In genomic region chr19:36815396-36816271, GRCm38 (mm10) we compare ENCODE assay signal across 8 mouse cellular contexts. TPM values are rescaled to one million over a fixed set of nuclear protein-coding genes. Genes with fewer than 3 reads are reported as not detected.
DNase-seq lines count a peak whose midpoint lies in the region; ATAC-seq and TF ChIP-seq lines count a peak whose summit lies in the region.

No protein-coding gene starts in this region.

- ATAC-seq in forebrain, embryonic 15.5 days (replicated peaks), result peak; percentile 69
- ATAC-seq in stomach, postnatal 0 days (ENCODE audit: low FRiP score, low TSS enrichment), result peak; percentile 80

- peak overlapping the region; percentile 20 for H3K4me3 ChIP-seq in forebrain, embryonic 15.5 days
- peak overlapping the region; percentile 35 for H3K4me3 ChIP-seq in midbrain, embryonic 10.5 days
- no peak overlapping the region for H3K4me3 ChIP-seq in stomach, postnatal 0 days (ENCODE audit: low read depth, low read length)

- TF ChIP-seq EP300 in stomach, postnatal 0 days (optimal IDR thresholded peaks at IDR 0.05), result no peak

- 19% methylated on average over 32 of the region's 32 CpGs for WGBS in forebrain, embryonic 15.5 days
- 16% methylated on average over 32 of the region's 32 CpGs for WGBS in midbrain, embryonic 10.5 days
- 13% methylated on average over 31 of the region's 32 CpGs for WGBS in stomach, postnatal 0 days

- peak; percentile 89 for TF ChIP-seq CTCF in stomach, postnatal 0 days (IDR thresholded peaks at IDR 0.05; ENCODE audit: low read depth)

- H3K36me3 ChIP-seq in forebrain, embryonic 15.5 days, result no peaks in the 10 kb centered on the region
- H3K36me3 ChIP-seq in midbrain, embryonic 10.5 days, result no peaks in the 10 kb centered on the region
- H3K36me3 ChIP-seq in stomach, postnatal 0 days (ENCODE audit: control insufficient read depth, insufficient read depth, low read length), result no peaks in the 10 kb centered on the region

- H3K4me2 ChIP-seq in forebrain, embryonic 15.5 days (replicated peaks), result peak overlapping the region; percentile 43
- peak overlapping the region; percentile 44 for H3K4me2 ChIP-seq in stomach, postnatal 0 days (replicated peaks; ENCODE audit: low read depth)

- no peaks in the 10 kb centered on the region for H3K9me3 ChIP-seq in forebrain, embryonic 15.5 days
- H3K9me3 ChIP-seq in midbrain, embryonic 10.5 days (replicated peaks), result no peaks in the 10 kb centered on the region
- H3K9me3 ChIP-seq in stomach, postnatal 0 days (ENCODE audit: control insufficient read depth, low read length), result no peaks in the 10 kb centered on the region

- H3K4me1 ChIP-seq in forebrain, embryonic 15.5 days, result peaks cover 10% of the 10 kb centered on the region
- peaks cover 19% of the 10 kb centered on the region for H3K4me1 ChIP-seq in midbrain, embryonic 10.5 days
- no peaks in the 10 kb centered on the region for H3K4me1 ChIP-seq in stomach, postnatal 0 days (replicated peaks; ENCODE audit: control insufficient read depth, insufficient read depth)

- 0 out of 2 replicates have a peak, but pooled peaks cover 5% of the 10 kb centered on the region for H3K27me3 ChIP-seq in forebrain, embryonic 15.5 days
- H3K27me3 ChIP-seq in midbrain, embryonic 10.5 days (ENCODE audit: low read depth, poor library complexity, severe bottlenecking), result peaks cover 15% of the 10 kb centered on the region
- no peaks in the 10 kb centered on the region for H3K27me3 ChIP-seq in stomach, postnatal 0 days (ENCODE audit: control insufficient read depth, insufficient read depth, low read length)

- no peak overlapping the region for H3K27ac ChIP-seq in forebrain, embryonic 15.5 days (replicated peaks)
- no peak overlapping the region for H3K27ac ChIP-seq in midbrain, embryonic 10.5 days (replicated peaks)
- H3K27ac ChIP-seq in stomach, postnatal 0 days (replicated peaks), result no peak overlapping the region

- intact Hi-C loops in left cerebral cortex, postnatal 25 days (cut with DNase I), result loop anchor here (1.0 kb wide), 1 partner anchor 107 kb away; no protein-coding TSS in a partner anchor

- DNase-seq in right cerebral cortex, adult 18-20 months, result peak; percentile 38
- no peak for DNase-seq in right cerebral cortex, postnatal 14 days
- DNase-seq in cerebellum, adult 18-20 months, result peak; percentile 52
- peak; percentile 66 for DNase-seq in hindlimb bud, embryonic 11.5 days (ENCODE audit: extremely low spot score, low read depth, low spot score)
- DNase-seq in left cerebral cortex, postnatal 25 days (ENCODE audit: low spot score in 2 of 2), result peak; percentile 56 to 73
- DNase-seq in midbrain, embryonic 10.5 days (ENCODE audit: low spot score), result peak; percentile 31
- DNase-seq in stomach, postnatal 0 days (ENCODE audit: low spot score), result no peak

- H3K9ac ChIP-seq in forebrain, embryonic 15.5 days (replicated peaks), result peak overlapping the region; percentile 28; the same call in 1 of the 2 replicates
- no peak overlapping the region for H3K9ac ChIP-seq in stomach, postnatal 0 days (ENCODE audit: low read length)

RNA-seq across cellular contexts. Expression of gene Tnks2, which starts 18.4 kb away (rescaled TPM):
- 43.0 TPM in 2 replicates for polyA plus RNA-seq in forebrain, embryonic 15.5 days (2015; fragmentation: Nextera tagmentation; extraction: Ambion mirVana)
- 100 to 1,000 TPM; 121 to 130 TPM for total RNA-seq in left cerebral cortex, postnatal 25 days (2021)
- polyA plus RNA-seq in midbrain, embryonic 10.5 days (2016; fragmentation: Nextera tagmentation; extraction: Ambion mirVana), result 47.3 and 54.2 TPM in 2 replicates
- 13.9 and 15.8 TPM in 2 replicates for polyA plus RNA-seq in stomach, postnatal 0 days (2015; fragmentation: Nextera tagmentation; extraction: Ambion mirVana)

Comparison
In these comparisons a context has a peak if more than half of its experiments do, and no peak if none do; other contexts are left out.
1. DNase-seq: peak in right cerebral cortex, adult 18-20 months (single experiment), cerebellum, adult 18-20 months (2 of 2), hindlimb bud, embryonic 11.5 days (single experiment), left cerebral cortex, postnatal 25 days (2 of 2) and midbrain, embryonic 10.5 days (single experiment); none in right cerebral cortex, postnatal 14 days (single experiment) and stomach, postnatal 0 days (single experiment).